Mouse (Mus musculus) macrophage (primary cell): ENCODE measurements around the gene Cdc14a. TPM values are rescaled to one million over a fixed set of nuclear protein-coding genes. Genes with fewer than 3 reads are reported as not detected.

Experiments used
- H3K27ac ChIP-seq: fragments of 350-480 bp; formaldehyde crosslinking; 2 replicates; pipeline ENCODE4 v1.9.0; 2021
- H3K36me3 ChIP-seq: fragments of 350-480 bp; formaldehyde crosslinking; 2 replicates; pipeline ENCODE4 v1.9.0; 2021; ENCODE audit errors: inconsistent target
- H3K4me3 ChIP-seq: fragments of 350-480 bp; formaldehyde crosslinking; 2 replicates; pipeline ENCODE4 v1.9.0; 2021; ENCODE audit errors: inconsistent target
- H3K79me2 ChIP-seq: fragments of 350-480 bp; formaldehyde crosslinking; 2 replicates; pipeline ENCODE4 v1.9.0; 2021; ENCODE audit errors: inconsistent target
- WGBS: methylation state at CpG from one replicate; pipeline ENCODE4 v1.1.7; 2026; ENCODE audit warnings: inconsistent platforms; ENCODE audit not compliant: missing documents; 5-methylcytosine and 5-hydroxymethylcytosine counted together
- polyA plus RNA-seq: library from polyadenylated mRNA; stranded (reverse); fragments of 250-400 nt; gene quantifications from 3 replicates; pipeline ENCODE4 v1.2.4, GENCODE M21; 2018; ENCODE audit warnings: inconsistent platforms

The Cdc14a gene
- polyA plus RNA-seq, 1 experiment from 2014 or later: 2.0 TPM

GRCm38 (mm10) chr3:116232763-116233162 lies 191.1 kb downstream of the Cdc14a start:
- Histone ChIP-seq H3K27ac (no peak overlapping the region), H3K79me2 (no peaks in the 10 kb centered on the region), H3K36me3 (no peaks in the 10 kb centered on the region), H3K4me3 (no peak overlapping the region)
- WGBS: 90% methylated on average over 5 of the region's 5 CpGs

GRCm38 (mm10) chr3:116229336-116229735 lies 194.5 kb downstream of the Cdc14a start:
- Histone ChIP-seq H3K79me2 (no peaks in the 10 kb centered on the region), H3K4me3 (no peak overlapping the region), H3K27ac (no peak overlapping the region), H3K36me3 (no peaks in the 10 kb centered on the region)
- WGBS: 96% methylated on average over 4 of the region's 4 CpGs

GRCm38 (mm10) chr3:116228360-116229245 lies 195.2 kb downstream of the Cdc14a start:
- no peak overlapping the region for H3K4me3 ChIP-seq
- no peak overlapping the region for H3K27ac ChIP-seq
- no peaks in the 10 kb centered on the region for H3K36me3 ChIP-seq
- no peaks in the 10 kb centered on the region for H3K79me2 ChIP-seq
- WGBS: 86% methylated on average over 10 of the region's 11 CpGs

GRCm38 (mm10) chr3:116227383-116227782 lies 196.4 kb downstream of the Cdc14a start:
- WGBS: 89% methylated on average over 5 of the region's 5 CpGs
- no peak overlapping the region for H3K4me3 ChIP-seq
- no peaks in the 10 kb centered on the region for H3K79me2 ChIP-seq

GRCm38 (mm10) chr3:116226915-116227314 lies 196.9 kb downstream of the Cdc14a start:
- H3K79me2 ChIP-seq: no peaks in the 10 kb centered on the region
- H3K27ac ChIP-seq: no peak overlapping the region
- H3K36me3 ChIP-seq: no peaks in the 10 kb centered on the region
- 67% methylated on average over 6 of the region's 6 CpGs for WGBS
- H3K4me3 ChIP-seq: no peak overlapping the region

More at GRCm38 (mm10) chr3:116227383-116227782, 196.4 kb downstream of the Cdc14a start:
- Histone ChIP-seq H3K27ac (no peak overlapping the region), H3K36me3 (no peaks in the 10 kb centered on the region)

Other genes starting within 250 kb of the Cdc14a start
- gene Gpr88, start 170.5 kb downstream of the Cdc14a start, polyA plus RNA-seq: not detected in 3 replicates
- 15.1 to 29.7 TPM (median 23.7 TPM) in 3 replicates for gene Rtca, start 84.2 kb upstream of the Cdc14a start, polyA plus RNA-seq
- gene Dbt, start 89.0 kb upstream of the Cdc14a start, polyA plus RNA-seq: 10.3 to 14.6 TPM (median 12.6 TPM) in 3 replicates
- 1.9 to 10.2 TPM (median 2.7 TPM) in 3 replicates for gene Lrrc39, start 138.9 kb upstream of the Cdc14a start, polyA plus RNA-seq
- gene Sass6, start 170.9 kb upstream of the Cdc14a start, polyA plus RNA-seq: 6.4 to 7.6 TPM (median 6.7 TPM) in 3 replicates
- gene Trmt13, start 190.6 kb upstream of the Cdc14a start, polyA plus RNA-seq: 7.4 to 9.9 TPM (median 9.7 TPM) in 3 replicates
- gene Mfsd14a, start 238.6 kb upstream of the Cdc14a start, polyA plus RNA-seq: 40.3 to 52.4 TPM (median 44.3 TPM) in 3 replicates